Mouse (Mus musculus) bone marrow, adult 2 months (tissue): ENCODE data around the gene Cers5.

Experiments
- CTCF ChIP-seq: fragments of 200-500 bp; IDR thresholded peaks from 2 replicates; pipeline ENCODE4 v1.5.1; 2011; ENCODE audit warnings: low read length, control low read depth; ENCODE audit not compliant: control insufficient read depth, insufficient read depth
- POLR2A ChIP-seq: fragments of 200-500 bp; IDR thresholded peaks from 2 replicates; pipeline ENCODE4 v1.6.1; 2011; ENCODE audit warnings: low read depth, mild to moderate bottlenecking, control low read depth, low read length, borderline replicate concordance; ENCODE audit not compliant: control insufficient read depth

GRCm38 (mm10) chr15:99805673-99806072, 33.0 kb upstream of the Cers5 start:
- TF ChIP-seq CTCF (no peak), POLR2A (no peak)
